Mouse (Mus musculus) forebrain, embryonic 16.5 days (tissue): Measurements from ENCODE around the gene Kif20b. TPM values are rescaled to one million over a fixed set of nuclear protein-coding genes. Genes with fewer than 3 reads are reported as not detected.

Experiments used
- ATAC-seq: fragments of 200-750 bp; cut with Nextera tagmentation; 2 replicates; pipeline ENCODE4 v1.8.0; 2017; ENCODE audit warnings: mild to moderate bottlenecking, moderate library complexity
- H3K27ac ChIP-seq: fragments of 300-500 bp; sonication (generic); 2 replicates; pipeline ENCODE4 v1.5.1; 2014; ENCODE audit warnings: low read length, control low read depth
- H3K27me3 ChIP-seq: fragments of 300-500 bp; sonication (generic); replicated peaks from 2 replicates; pipeline ENCODE4 v1.6.1; 2014; ENCODE audit warnings: low read length; ENCODE audit not compliant: control insufficient read depth, insufficient read depth
- H3K36me3 ChIP-seq: fragments of 300-500 bp; sonication (generic); 2 replicates; pipeline ENCODE4 v1.6.1; 2014; ENCODE audit not compliant: control insufficient read depth, insufficient read depth
- H3K4me1 ChIP-seq: fragments of 300-500 bp; sonication (generic); replicated peaks from 2 replicates; pipeline ENCODE4 v1.6.1; 2014; ENCODE audit warnings: low read length; ENCODE audit not compliant: control insufficient read depth, insufficient read depth
- H3K4me2 ChIP-seq: fragments of 300-500 bp; sonication (generic); 2 replicates; pipeline ENCODE4 v1.6.1; 2014; ENCODE audit warnings: mild to moderate bottlenecking, low read length, control low read depth
- H3K4me3 ChIP-seq: fragments of 300-500 bp; sonication (generic); replicated peaks from 2 replicates; pipeline ENCODE4 v1.5.1; 2014; ENCODE audit warnings: mild to moderate bottlenecking, low read length, control low read depth
- H3K9ac ChIP-seq: fragments of 300-500 bp; sonication (generic); replicated peaks from 2 replicates; pipeline ENCODE4 v1.6.1; 2014; ENCODE audit warnings: low read depth, low read length, control low read depth
- H3K9me3 ChIP-seq: fragments of 300-500 bp; sonication (generic); 2 replicates; pipeline ENCODE4 v1.6.1; 2016; ENCODE audit warnings: low read length; ENCODE audit not compliant: control insufficient read depth
- WGBS: fragments of 180-500 bp; shearing (Covaris S2); extraction: QIAGEN DNeasy Blood & Tissue Kit; methylation state at CpG from one replicate; pipeline ENCODE4 v1.1.7; 2014; 5-methylcytosine and 5-hydroxymethylcytosine counted together
- polyA plus RNA-seq: library from polyadenylated mRNA; unstranded; fragments of >200 nt; fragmentation: Nextera tagmentation; extraction: Ambion mirVana; gene quantifications from 2 replicates; pipeline ENCODE4 v1.2.1, GENCODE M21; 2015

Gene Kif20b
- polyA plus RNA-seq, 1 experiment from 2014 or later = 28.9 TPM

DNA sequence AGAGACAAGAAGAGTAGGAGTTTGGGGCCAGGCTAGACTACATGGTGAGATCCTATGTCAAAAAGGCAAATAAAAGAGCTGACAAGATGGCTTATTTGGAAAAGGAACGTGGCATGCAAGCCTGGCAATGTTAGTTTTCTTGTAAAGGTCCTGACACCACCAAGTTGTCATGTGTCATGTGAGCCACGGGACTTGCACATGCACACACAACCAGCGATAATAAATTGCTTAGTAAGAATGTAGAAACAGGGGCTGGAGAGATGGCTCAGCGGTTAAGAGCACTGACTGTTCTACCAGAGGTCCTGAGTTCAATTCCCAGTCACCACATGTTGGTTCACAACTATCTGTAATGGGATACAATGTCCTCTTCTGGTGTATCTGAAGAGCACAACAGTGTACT lies 35.8 kb upstream of the Kif20b start:
- H3K4me1 ChIP-seq = no peaks in the 10 kb centered on the region
- H3K4me2 ChIP-seq = no peak overlapping the region
- H3K27ac ChIP-seq = no peak overlapping the region
- H3K27me3 ChIP-seq = no peaks in the 10 kb centered on the region
- 87% methylated on average over 4 of the region's 4 CpGs for WGBS
- H3K9ac ChIP-seq = no peak overlapping the region
- H3K4me3 ChIP-seq = no peak overlapping the region
- no peak for ATAC-seq
- no peaks in the 10 kb centered on the region for H3K9me3 ChIP-seq
- H3K36me3 ChIP-seq = no peaks in the 10 kb centered on the region

GRCm38 (mm10) chr19:34890981-34891380 lies 31.2 kb upstream of the Kif20b start:
- no peak overlapping the region for H3K4me2 ChIP-seq
- no peak for ATAC-seq
- H3K9me3 ChIP-seq = no peaks in the 10 kb centered on the region
- H3K27me3 ChIP-seq = no peaks in the 10 kb centered on the region
- H3K27ac ChIP-seq = no peak overlapping the region
- no peaks in the 10 kb centered on the region for H3K36me3 ChIP-seq
- no peaks in the 10 kb centered on the region for H3K4me1 ChIP-seq
- no peak overlapping the region for H3K4me3 ChIP-seq
- no peak overlapping the region for H3K9ac ChIP-seq
- 82% methylated on average over 3 of the region's 3 CpGs for WGBS

DNA sequence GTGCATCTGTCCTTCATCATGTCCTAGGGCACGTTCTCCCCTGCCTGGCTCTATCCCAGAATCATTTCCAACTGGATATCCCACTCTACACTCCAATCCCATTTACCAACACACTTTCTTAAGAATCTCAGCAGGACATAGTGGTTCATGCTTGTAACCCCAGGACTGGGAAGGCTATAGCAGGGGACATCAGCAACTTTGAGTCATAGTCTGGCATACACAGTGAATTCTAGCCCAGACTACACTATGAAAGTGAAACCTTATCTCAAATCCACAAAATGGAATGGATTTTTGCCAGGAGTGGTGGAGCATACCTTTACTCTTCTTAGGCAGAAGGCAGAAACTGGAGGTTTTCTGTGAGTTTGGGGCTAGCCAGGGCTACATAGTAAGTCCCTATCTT lies 30.6 kb upstream of the Kif20b start:
- Histone ChIP-seq H3K9me3 (no peaks in the 10 kb centered on the region), H3K27me3 (no peaks in the 10 kb centered on the region), H3K27ac (no peak overlapping the region), H3K4me3 (no peak overlapping the region), H3K9ac (no peak overlapping the region), H3K36me3 (no peaks in the 10 kb centered on the region), H3K4me2 (no peak overlapping the region), H3K4me1 (no peaks in the 10 kb centered on the region)
- ATAC-seq = no peak
- 81% methylated on average over 1 of the region's 1 CpGs for WGBS

- no peak for ATAC-seq
- WGBS = 88% methylated on average over 4 of the region's 4 CpGs
These were observed 27.1 kb upstream of the Kif20b start for GRCm38 (mm10) chr19:34895082-34895481.

GRCm38 (mm10) chr19:34897082-34897965 lies 24.8 kb upstream of the Kif20b start:
- Histone ChIP-seq H3K36me3 (no peaks in the 10 kb centered on the region), H3K27me3 (no peaks in the 10 kb centered on the region), H3K9me3 (no peaks in the 10 kb centered on the region), H3K27ac (no peak overlapping the region), H3K4me1 (no peaks in the 10 kb centered on the region), H3K9ac (no peak overlapping the region), H3K4me2 (no peak overlapping the region), H3K4me3 (no peak overlapping the region)
- ATAC-seq = no peak
- 92% methylated on average over 15 of the region's 15 CpGs for WGBS

More at GRCm38 (mm10) chr19:34895082-34895481, 27.1 kb upstream of the Kif20b start:
- no peak overlapping the region for H3K4me3 ChIP-seq
- H3K4me1 ChIP-seq = no peaks in the 10 kb centered on the region
- H3K36me3 ChIP-seq = no peaks in the 10 kb centered on the region
- no peaks in the 10 kb centered on the region for H3K9me3 ChIP-seq
- H3K9ac ChIP-seq = no peak overlapping the region
- H3K27ac ChIP-seq = no peak overlapping the region
- no peak overlapping the region for H3K4me2 ChIP-seq
- H3K27me3 ChIP-seq = no peaks in the 10 kb centered on the region

- H3K36me3 ChIP-seq = no peaks in the 10 kb centered on the region
- H3K9me3 ChIP-seq = no peaks in the 10 kb centered on the region
- H3K27me3 ChIP-seq = no peaks in the 10 kb centered on the region
- no peak overlapping the region for H3K4me2 ChIP-seq
- no peaks in the 10 kb centered on the region for H3K4me1 ChIP-seq
- WGBS = 86% methylated on average over 4 of the region's 4 CpGs
- no peak overlapping the region for H3K4me3 ChIP-seq
- ATAC-seq = no peak
- H3K27ac ChIP-seq = no peak overlapping the region
- H3K9ac ChIP-seq = no peak overlapping the region
These were observed 23.2 kb upstream of the Kif20b start for GRCm38 (mm10) chr19:34898941-34899340.

- H3K4me3 ChIP-seq = no peak overlapping the region
- no peak for ATAC-seq
- WGBS = 95% methylated on average over 7 of the region's 7 CpGs
- 0 out of 2 replicates have a peak, but pooled peaks cover 2% of the 10 kb centered on the region for H3K4me1 ChIP-seq
- H3K9ac ChIP-seq = no peak overlapping the region
- H3K27me3 ChIP-seq = no peaks in the 10 kb centered on the region
- no peak overlapping the region for H3K4me2 ChIP-seq
- H3K36me3 ChIP-seq = no peaks in the 10 kb centered on the region
- no peaks in the 10 kb centered on the region for H3K9me3 ChIP-seq
- H3K27ac ChIP-seq = no peak overlapping the region
These were observed 20.9 kb upstream of the Kif20b start for GRCm38 (mm10) chr19:34901266-34901665.

DNA sequence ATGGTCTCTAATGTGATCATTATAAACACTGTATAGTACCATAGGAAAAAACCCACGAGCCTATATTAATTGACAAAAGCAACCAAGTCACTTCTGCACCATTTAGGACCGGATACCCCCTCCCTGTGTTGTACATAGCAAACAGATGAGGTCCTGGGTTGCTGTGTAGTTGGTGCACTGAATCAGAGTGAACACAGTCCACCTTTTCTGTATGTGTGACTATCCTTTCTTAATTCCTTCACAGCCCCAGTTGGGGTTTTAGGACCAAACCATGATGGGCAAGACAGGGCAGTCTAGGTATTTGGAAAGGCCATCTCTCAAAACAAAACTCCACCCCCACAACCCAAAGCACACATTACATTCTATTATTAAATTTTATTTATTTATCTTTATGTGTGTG lies 20.4 kb upstream of the Kif20b start:
- Histone ChIP-seq H3K27me3 (no peaks in the 10 kb centered on the region), H3K4me2 (no peak overlapping the region), H3K36me3 (no peaks in the 10 kb centered on the region), H3K4me1 (0 out of 2 replicates have a peak, but pooled peaks cover 2% of the 10 kb centered on the region), H3K27ac (no peak overlapping the region), H3K4me3 (no peak overlapping the region), H3K9me3 (no peaks in the 10 kb centered on the region), H3K9ac (no peak overlapping the region)
- no peak for ATAC-seq
- 78% methylated on average over 2 of the region's 2 CpGs for WGBS

- H3K36me3 ChIP-seq = no peaks in the 10 kb centered on the region
- WGBS = 82% methylated on average over 5 of the region's 5 CpGs
- ATAC-seq = no peak
- H3K9me3 ChIP-seq = no peaks in the 10 kb centered on the region
- H3K4me3 ChIP-seq = no peak overlapping the region
- 0 out of 2 replicates have a peak, but pooled peaks cover 2% of the 10 kb centered on the region for H3K4me1 ChIP-seq
- no peak overlapping the region for H3K4me2 ChIP-seq
- no peak overlapping the region for H3K27ac ChIP-seq
- no peak overlapping the region for H3K9ac ChIP-seq
- no peaks in the 10 kb centered on the region for H3K27me3 ChIP-seq
These were observed 18.1 kb upstream of the Kif20b start for GRCm38 (mm10) chr19:34904032-34904431.
